Mouse (Mus musculus): ENCODE results near the gene Ttbk2. TPM values are rescaled to one million over a fixed set of nuclear protein-coding genes. Genes with fewer than 3 reads are reported as not detected.

Gene Ttbk2
- total and polyA plus RNA-seq, 3 experiments = 2.0 to 15.2 (median 9.8) TPM

GRCm38 (mm10) chr2:120745496-120745895, 104.9 kb downstream of the Ttbk2 start:
- DNase-seq = no peak

GRCm38 (mm10) chr2:120731877-120732530, 118.4 kb downstream of the Ttbk2 start:
- DNase-seq = no peak

GRCm38 (mm10) chr2:120731167-120731862, 119.1 kb downstream of the Ttbk2 start:
- peak; percentile 97 for DNase-seq

- no peak for DNase-seq
Observed at GRCm38 (mm10) chr2:120730639-120731166, 119.7 kb downstream of the Ttbk2 start.

GRCm38 (mm10) chr2:120729775-120730585, 120.4 kb downstream of the Ttbk2 start:
- DNase-seq = peak; percentile 20

- DNase-seq = no peak
Observed at GRCm38 (mm10) chr2:120724176-120724575, 126.2 kb downstream of the Ttbk2 start.

GRCm38 (mm10) chr2:120723621-120724020, 126.8 kb downstream of the Ttbk2 start:
- no peak for DNase-seq

- DNase-seq = no peak
Observed at GRCm38 (mm10) chr2:120722491-120722890, 127.9 kb downstream of the Ttbk2 start.

GRCm38 (mm10) chr2:120721911-120722310, 128.5 kb downstream of the Ttbk2 start:
- no peak for DNase-seq

GRCm38 (mm10) chr2:120720821-120721220, 129.6 kb downstream of the Ttbk2 start:
- no peak for DNase-seq

GRCm38 (mm10) chr2:120718496-120718895, 131.9 kb downstream of the Ttbk2 start:
- no peak for DNase-seq

GRCm38 (mm10) chr2:120713441-120713840, 137.0 kb downstream of the Ttbk2 start:
- DNase-seq = no peak

GRCm38 (mm10) chr2:120710948-120711347, 139.5 kb downstream of the Ttbk2 start:
- DNase-seq = peak; percentile 23

GRCm38 (mm10) chr2:120710154-120710553, 140.2 kb downstream of the Ttbk2 start:
- no peak for DNase-seq

GRCm38 (mm10) chr2:120707041-120707440, 143.4 kb downstream of the Ttbk2 start:
- no peak for DNase-seq

- no peak for DNase-seq
Observed at GRCm38 (mm10) chr2:120702675-120703074, 147.7 kb downstream of the Ttbk2 start.

GRCm38 (mm10) chr2:120700379-120700885, 150.0 kb downstream of the Ttbk2 start:
- no peak for DNase-seq

GRCm38 (mm10) chr2:120697767-120698166, 152.6 kb downstream of the Ttbk2 start:
- DNase-seq = no peak

All from adrenal gland, adult 2 months (tissue).